In genomic region chr1:40659496-40659895, GRCm38 (mm10) we compare ENCODE assay signal across 22 mouse cellular contexts. TPM values are rescaled to one million over a fixed set of nuclear protein-coding genes. Genes with fewer than 3 reads are reported as not detected.
A peak's percentile ranks its signal among the peaks of the same experiment; 100 is the strongest.
DNase-seq lines count a peak whose midpoint lies in the region; ATAC-seq and TF ChIP-seq lines count a peak whose summit lies in the region.
"Had no signal": no experiment of that assay in that cellular context is flagged by ENCODE, and none has a peak within 500 bp of the region (broad histone marks: within the 10 kb centered on the region; RNA-seq: fewer than 3 reads in every experiment).

No protein-coding gene starts in this region.

- no peak overlapping the region for H3K9ac ChIP-seq in heart, postnatal 0 days (replicated peaks; ENCODE audit: low read depth, low read length)
- no peak overlapping the region for H3K9ac ChIP-seq in heart, embryonic 11.5 days (ENCODE audit: low read depth, low read length)
- no peak overlapping the region for H3K9ac ChIP-seq in limb, embryonic 13.5 days
- no peak overlapping the region for H3K9ac ChIP-seq in stomach, embryonic 16.5 days (ENCODE audit: low read length)
- H3K9ac ChIP-seq: forebrain, embryonic 15.5 days; limb, embryonic 12.5 days; liver, embryonic 13.5 days; lung, embryonic 15.5 days had no signal

- peaks cover 12% of the 10 kb centered on the region for H3K4me1 ChIP-seq in heart, postnatal 0 days (ENCODE audit: control insufficient read depth, insufficient read depth)
- H3K4me1 ChIP-seq in heart, embryonic 11.5 days (ENCODE audit: control insufficient read depth, insufficient read depth, low read length), result no peaks in the 10 kb centered on the region
- H3K4me1 ChIP-seq in limb, embryonic 13.5 days, result peaks cover 13% of the 10 kb centered on the region; the same call in 1 of the 2 replicates
- peaks cover 9% of the 10 kb centered on the region; the same call in 1 of the 2 replicates for H3K4me1 ChIP-seq in limb, embryonic 10.5 days
- peaks cover 4% of the 10 kb centered on the region for H3K4me1 ChIP-seq in stomach, embryonic 16.5 days (ENCODE audit: control insufficient read depth, insufficient read depth, low read length)
- H3K4me1 ChIP-seq: forebrain, embryonic 15.5 days; liver, embryonic 13.5 days; lung, embryonic 15.5 days; midbrain, embryonic 10.5 days had no signal

- H3K27me3 ChIP-seq in heart, postnatal 0 days (ENCODE audit: control insufficient read depth, insufficient read depth, low read length), result no peaks in the 10 kb centered on the region
- H3K27me3 ChIP-seq in heart, embryonic 11.5 days (ENCODE audit: control insufficient read depth, insufficient read depth, low read length), result no peaks in the 10 kb centered on the region
- no peaks in the 10 kb centered on the region for H3K27me3 ChIP-seq in limb, embryonic 13.5 days
- no peaks in the 10 kb centered on the region for H3K27me3 ChIP-seq in limb, embryonic 10.5 days (ENCODE audit: low read depth, poor library complexity, severe bottlenecking)
- H3K27me3 ChIP-seq in stomach, embryonic 16.5 days (ENCODE audit: control insufficient read depth, insufficient read depth, low read length), result no peaks in the 10 kb centered on the region
- H3K27me3 ChIP-seq: CH12.LX; forebrain, embryonic 15.5 days; limb, embryonic 12.5 days; liver, embryonic 13.5 days; lung, embryonic 15.5 days had no signal

- 16% methylated on average over 9 of the region's 9 CpGs for WGBS in heart, postnatal 0 days
- 37% methylated on average over 9 of the region's 9 CpGs for WGBS in heart, embryonic 11.5 days (ENCODE audit: insufficient replicate concordance)
- WGBS in limb, embryonic 13.5 days, result 61% methylated on average over 9 of the region's 9 CpGs
- 74% methylated on average over 9 of the region's 9 CpGs for WGBS in limb, embryonic 10.5 days
- WGBS in stomach, embryonic 16.5 days, result 28% methylated on average over 9 of the region's 9 CpGs

- peak overlapping the region; percentile 46; the same call in 1 of the 2 replicates for H3K27ac ChIP-seq in gastrocnemius, adult 2 months
- H3K27ac ChIP-seq in heart, postnatal 0 days (ENCODE audit: low read depth), result peak overlapping the region; percentile 30
- H3K27ac ChIP-seq in heart, embryonic 11.5 days (ENCODE audit: low read depth, low read length), result no peak overlapping the region
- H3K27ac ChIP-seq in limb, embryonic 13.5 days, result no peak overlapping the region
- no peak overlapping the region for H3K27ac ChIP-seq in limb, embryonic 10.5 days
- peak overlapping the region; percentile 70 for H3K27ac ChIP-seq in stomach, embryonic 16.5 days (ENCODE audit: low read length)
- H3K27ac ChIP-seq: forebrain, embryonic 15.5 days; limb, embryonic 12.5 days; liver, embryonic 13.5 days; lung, embryonic 15.5 days; macrophage; midbrain, embryonic 10.5 days had no signal

- no peak for TF ChIP-seq CTCF in gastrocnemius, adult 2 months (IDR thresholded peaks at IDR 0.05)
- TF ChIP-seq CTCF in heart, postnatal 0 days (IDR thresholded peaks at IDR 0.05; ENCODE audit: low read depth), result no peak

- no peaks in the 10 kb centered on the region for H3K36me3 ChIP-seq in heart, postnatal 0 days (replicated peaks; ENCODE audit: control insufficient read depth, insufficient read depth, low read length)
- H3K36me3 ChIP-seq in heart, embryonic 11.5 days (ENCODE audit: control insufficient read depth, insufficient read depth, low read length), result no peaks in the 10 kb centered on the region
- H3K36me3 ChIP-seq in limb, embryonic 13.5 days, result no peaks in the 10 kb centered on the region
- H3K36me3 ChIP-seq in limb, embryonic 10.5 days, result no peaks in the 10 kb centered on the region
- no peaks in the 10 kb centered on the region for H3K36me3 ChIP-seq in stomach, embryonic 16.5 days (ENCODE audit: control insufficient read depth, insufficient read depth, low read length)
- H3K36me3 ChIP-seq: forebrain, embryonic 15.5 days; limb, embryonic 12.5 days; liver, embryonic 13.5 days; lung, embryonic 15.5 days; midbrain, embryonic 10.5 days had no signal

- TF ChIP-seq EP300 in heart, postnatal 0 days (IDR thresholded peaks at IDR 0.05; ENCODE audit: low read depth), result no peak

- DNase-seq in gastrocnemius, adult 2 months, result no peak
- no peak for DNase-seq in gastrocnemius, postnatal 4 days (ENCODE audit: low spot score in 2 of 2)
- DNase-seq in heart, postnatal 0 days (ENCODE audit: low spot score), result no peak
- no peak for DNase-seq in limb, embryonic 10.5 days (ENCODE audit: low spot score)
- DNase-seq in retina, embryonic 14.5 days (ENCODE audit: low spot score), result no peak
- DNase-seq: adrenal gland, postnatal 25 days; cerebellum, adult 11-12 months; cerebellum, postnatal 14 days; gastrocnemius, postnatal 25 days; liver, embryonic 13.5 days; right cerebral cortex, adult 18-20 months; thymus, postnatal 36 days had no signal

- H3K4me3 ChIP-seq in gastrocnemius, adult 2 months, result peak overlapping the region; percentile 1; the same call in 1 of the 2 replicates
- H3K4me3 ChIP-seq in heart, postnatal 0 days (ENCODE audit: low read depth, low read length), result no peak overlapping the region
- H3K4me3 ChIP-seq in heart, embryonic 11.5 days (ENCODE audit: low read depth, low read length), result no peak overlapping the region
- H3K4me3 ChIP-seq in limb, embryonic 13.5 days, result no peak overlapping the region
- H3K4me3 ChIP-seq in limb, embryonic 10.5 days, result no peak overlapping the region
- H3K4me3 ChIP-seq in stomach, embryonic 16.5 days (replicated peaks; ENCODE audit: low read length), result no peak overlapping the region
- H3K4me3 ChIP-seq: forebrain, embryonic 15.5 days; limb, embryonic 12.5 days; liver, embryonic 13.5 days; lung, embryonic 15.5 days; midbrain, embryonic 10.5 days had no signal

- no peak for ATAC-seq in heart, postnatal 0 days (ENCODE audit: insufficient read depth, low read depth)
- no peak for ATAC-seq in heart, embryonic 11.5 days (replicated peaks; ENCODE audit: insufficient number of reproducible peaks, low FRiP score, low TSS enrichment)
- no peak for ATAC-seq in limb, embryonic 13.5 days (ENCODE audit: low FRiP score, low read depth)
- no peak for ATAC-seq in stomach, embryonic 16.5 days (ENCODE audit: insufficient read depth, low FRiP score)
- ATAC-seq: forebrain, embryonic 15.5 days had no signal

- intact Hi-C loops in gastrocnemius, adult 2 months (cut with DNase I), result loop anchor here (5.0 kb wide), 2 partner anchors 282 to 542 kb away; no protein-coding TSS in a partner anchor

- H3K9me3 ChIP-seq in heart, postnatal 0 days (replicated peaks; ENCODE audit: control insufficient read depth, low read length), result no peaks in the 10 kb centered on the region
- H3K9me3 ChIP-seq in heart, embryonic 11.5 days (replicated peaks; ENCODE audit: control insufficient read depth, low read length), result no peaks in the 10 kb centered on the region
- no peaks in the 10 kb centered on the region for H3K9me3 ChIP-seq in limb, embryonic 13.5 days
- H3K9me3 ChIP-seq in limb, embryonic 10.5 days (replicated peaks), result no peaks in the 10 kb centered on the region
- H3K9me3 ChIP-seq in stomach, embryonic 16.5 days (replicated peaks; ENCODE audit: control insufficient read depth, low read length), result no peaks in the 10 kb centered on the region
- H3K9me3 ChIP-seq: forebrain, embryonic 15.5 days; limb, embryonic 12.5 days; liver, embryonic 13.5 days; lung, embryonic 15.5 days; midbrain, embryonic 10.5 days had no signal

- H3K4me2 ChIP-seq in heart, postnatal 0 days (ENCODE audit: low read depth, low read length), result peak overlapping the region; percentile 21
- no peak overlapping the region for H3K4me2 ChIP-seq in heart, embryonic 11.5 days
- H3K4me2 ChIP-seq in limb, embryonic 13.5 days (replicated peaks), result peak overlapping the region; percentile 11; the same call in 1 of the 2 replicates
- peak overlapping the region; percentile 42 for H3K4me2 ChIP-seq in stomach, embryonic 16.5 days (ENCODE audit: low read depth, low read length)
- H3K4me2 ChIP-seq: forebrain, embryonic 15.5 days; limb, embryonic 12.5 days; liver, embryonic 13.5 days; lung, embryonic 15.5 days had no signal

RNA-seq across cellular contexts. Expression of gene Slc9a2, which starts 20.9 kb away (rescaled TPM):
- 10 to 100 TPM; 16.6 to 30.1 TPM for total RNA-seq in gastrocnemius, adult 2 months (2021)
- 10 to 100 TPM; 18.4 to 21.5 TPM for total RNA-seq in gastrocnemius, postnatal 4 days (2021)
- total RNA-seq in heart, postnatal 0 days (2014; rRNA removed; ENCODE audit: low replicate concordance), result 0.35 and 4.6 TPM in 2 replicates
- polyA plus RNA-seq in heart, postnatal 0 days (2015; fragmentation: Nextera tagmentation; extraction: Ambion mirVana), result 0.64 and 0.67 TPM in 2 replicates
- polyA plus RNA-seq in heart, embryonic 11.5 days (2014; fragmentation: Nextera tagmentation; extraction: Ambion mirVana), result not detected in 2 replicates
- polyA plus RNA-seq in limb, embryonic 13.5 days (2015; fragmentation: Nextera tagmentation; extraction: Ambion mirVana), result 0.27 and 0.45 TPM in 2 replicates
- not detected in 2 replicates for polyA plus RNA-seq in limb, embryonic 10.5 days (2016; fragmentation: Nextera tagmentation; extraction: Ambion mirVana)
- polyA plus RNA-seq in stomach, embryonic 16.5 days (2015; fragmentation: Nextera tagmentation; extraction: Ambion mirVana), result 3.7 and 4.1 TPM in 2 replicates
- total RNA-seq: CH12.LX, MEL had no signal
- polyA plus RNA-seq: liver, embryonic 13.5 days; macrophage had no signal

Comparison
In these comparisons a context has a peak if more than half of its experiments do, and no peak if none do; other contexts are left out.
1. H3K27ac ChIP-seq: peak in gastrocnemius, adult 2 months (single experiment), heart, postnatal 0 days (single experiment) and stomach, embryonic 16.5 days (single experiment); none in heart, embryonic 11.5 days (single experiment), limb, embryonic 13.5 days (single experiment) and limb, embryonic 10.5 days (single experiment).